Mouse (Mus musculus) T-helper 2 cell (primary cell): ENCODE measurements around the gene Duxbl1.
"Not testable (repeated sequence)": the region's sequence is repeated elsewhere in the genome, so short reads cannot be mapped to it uniquely, and the experiment has no call there.

Experiments used
- in situ Hi-C: fragments of 300-600 bp; cut with MboI, MseI; formaldehyde crosslinking; loops from one replicate; pipeline ENCODE4 v1.15.1; 2025; ENCODE audit warnings: high pct_unique_total_duplicates

Gene Duxbl1

DNA sequence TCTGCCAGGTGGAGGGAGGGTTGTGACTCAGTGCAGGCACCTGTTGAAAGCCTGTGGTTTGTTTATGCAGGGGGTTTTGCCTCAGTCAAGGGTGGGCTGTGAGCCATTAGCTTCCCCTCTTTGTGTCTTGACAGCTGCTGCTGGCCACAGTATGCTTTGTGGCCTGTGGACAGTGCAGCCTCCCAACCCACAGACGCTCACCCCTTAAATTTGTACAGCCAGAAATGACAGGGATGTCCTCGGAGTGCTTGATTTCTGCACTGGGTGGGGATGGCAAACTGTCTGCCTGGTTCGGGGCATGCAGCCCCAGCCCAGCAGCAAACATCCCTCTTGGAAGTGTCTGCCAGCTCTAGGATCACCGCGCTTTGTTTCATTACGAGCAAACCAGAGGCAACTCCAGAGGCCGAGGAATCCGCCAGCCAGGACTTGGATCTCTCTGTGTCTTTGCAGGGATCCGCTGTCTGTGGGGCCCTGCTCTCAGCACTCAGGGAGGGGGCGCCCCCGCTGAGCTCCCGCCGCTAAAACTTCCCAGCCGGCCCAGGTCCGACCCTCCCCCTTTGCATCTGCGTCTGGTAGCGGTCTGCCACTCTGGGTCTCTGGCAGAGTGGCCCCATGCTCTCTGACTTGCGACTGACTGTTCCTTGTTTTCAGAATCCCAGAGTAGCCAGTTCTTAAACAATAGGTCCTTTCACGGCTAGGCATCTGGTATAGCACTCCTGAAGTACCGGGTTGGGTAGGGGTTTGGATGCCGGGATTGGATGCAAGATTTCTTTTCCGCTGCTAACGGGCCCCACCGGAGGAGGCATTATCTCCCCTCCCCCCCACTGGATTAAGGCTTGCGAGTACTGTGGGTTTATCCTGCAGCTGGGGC lies at the start of gene Duxbl1:
Duxbl1 (plus strand) TSS at position 207 of the 871 bp plus-strand sequence.
- in situ Hi-C loops = not testable (repeated sequence)

GRCm38 (mm10) chr14:25936867-25937630 lies 41.3 kb upstream of the Duxbl1 start:
- in situ Hi-C loops = not testable (repeated sequence)

- in situ Hi-C loops = not testable (repeated sequence)
Measured at GRCm38 (mm10) chr14:25938004-25938403, 40.4 kb upstream of the Duxbl1 start, which contains the start of gene Cphx1. TSS of gene Cphx1 (plus strand) at chr14:25938304.

DNA sequence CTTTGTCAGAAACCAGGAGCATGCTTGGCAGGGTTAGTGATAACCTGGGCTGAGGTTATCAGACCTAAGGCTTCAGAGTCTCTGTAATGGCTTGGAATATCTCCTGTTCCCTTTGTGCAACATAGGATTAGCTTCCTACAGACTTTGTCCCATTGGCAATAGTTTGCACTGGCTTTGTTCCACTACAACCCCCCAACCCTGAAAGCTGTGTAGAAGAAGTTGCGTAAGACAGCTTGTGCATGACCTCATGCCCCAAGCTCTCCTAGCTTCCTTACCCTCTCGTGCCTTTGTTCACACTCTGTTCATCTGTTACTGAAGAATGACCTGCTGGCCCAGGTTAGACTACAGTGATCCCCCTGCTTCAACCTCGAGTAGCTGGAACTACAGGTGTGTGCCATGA lies 20.5 kb upstream of the Duxbl1 start:
- in situ Hi-C loops = not testable (repeated sequence)

- in situ Hi-C loops = not testable (repeated sequence)
Measured at GRCm38 (mm10) chr14:25979242-25979941, 1.0 kb downstream of the Duxbl1 start.

DNA sequence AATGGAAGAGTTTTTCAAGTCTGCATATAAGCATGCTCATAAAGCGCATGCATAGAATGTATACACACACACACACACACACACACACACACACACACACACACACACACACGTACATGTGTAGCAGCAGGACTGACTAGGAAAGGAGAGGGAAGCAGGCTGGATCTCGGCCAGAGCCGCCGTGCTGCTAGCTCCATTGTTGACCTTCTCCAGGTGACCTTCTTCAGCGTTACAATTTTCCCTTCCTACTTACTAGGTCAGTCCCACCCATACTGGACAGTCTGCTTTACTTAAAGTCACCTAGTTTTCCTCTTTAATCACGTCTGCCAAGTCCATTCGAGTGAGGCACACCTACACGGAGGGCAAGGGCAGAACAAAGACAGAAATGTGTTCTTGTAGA lies 3.5 kb downstream of the Duxbl1 start:
- in situ Hi-C loops = loop anchor here (5.0 kb wide), 1 partner anchor 280 kb away; no protein-coding TSS in a partner anchor

GRCm38 (mm10) chr14:26007462-26007861 lies 29.1 kb downstream of the Duxbl1 start:
- in situ Hi-C loops = not testable (repeated sequence)

- in situ Hi-C loops = loop anchor here (5.0 kb wide), 1 partner anchor 144 kb away; no protein-coding TSS in a partner anchor
Measured at GRCm38 (mm10) chr14:26016414-26016813, 38.0 kb downstream of the Duxbl1 start.

- in situ Hi-C loops = not testable (repeated sequence)
Measured at GRCm38 (mm10) chr14:26021555-26021954, 43.2 kb downstream of the Duxbl1 start.

DNA sequence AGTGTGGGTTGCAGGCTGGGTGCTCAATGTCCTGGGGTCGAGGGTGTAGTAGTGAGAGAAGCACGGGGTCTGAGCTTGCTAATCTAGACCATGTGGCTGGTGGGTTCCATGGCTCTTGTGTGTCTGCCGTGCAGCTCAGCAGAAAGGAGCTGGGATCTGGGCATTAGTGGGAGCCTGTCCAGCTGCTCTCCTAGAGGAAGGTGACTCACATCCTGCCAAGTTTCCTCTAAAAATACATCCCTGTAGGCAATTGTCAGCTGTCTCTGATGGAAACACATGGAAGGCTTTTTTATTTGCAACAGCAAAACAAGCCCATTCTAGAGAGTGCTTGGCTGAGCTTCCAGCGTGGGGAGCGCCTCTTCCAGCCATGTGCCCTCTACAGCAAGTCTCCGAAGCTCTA lies 44.5 kb downstream of the Duxbl1 start:
- in situ Hi-C loops = not testable (repeated sequence)

- in situ Hi-C loops = loop anchor here (25.0 kb wide), 1 partner anchor 213 kb away; no protein-coding TSS in a partner anchor
Measured at GRCm38 (mm10) chr14:26025653-26026052, 47.3 kb downstream of the Duxbl1 start.

- in situ Hi-C loops = loop anchor here (25.0 kb wide), 1 partner anchor 222 kb away; no protein-coding TSS in a partner anchor
Measured at GRCm38 (mm10) chr14:26034364-26034763, 56.0 kb downstream of the Duxbl1 start.

GRCm38 (mm10) chr14:26035439-26035838 lies 57.1 kb downstream of the Duxbl1 start:
- in situ Hi-C loops = loop anchor here (25.0 kb wide), 1 partner anchor 223 kb away; no protein-coding TSS in a partner anchor
